Mouse (Mus musculus): ENCODE results near the gene Mmachc. TPM values are rescaled to one million over a fixed set of nuclear protein-coding genes. Genes with fewer than 3 reads are reported as not detected.
"Not testable (repeated sequence)": the region's sequence is repeated elsewhere in the genome, so short reads cannot be mapped to it uniquely, and the experiment has no call there.

The Mmachc gene
- polyA plus RNA-seq, 1 experiment: 12.5 TPM

- TF ChIP-seq CEBPB (IDR thresholded peaks at IDR 0.05; ENCODE audit: low read depth) (no peak), FOSL1 (IDR thresholded peaks at IDR 0.05; ENCODE audit: insufficient read depth, low read length, poor library complexity, severe bottlenecking) (no peak), MAX (IDR thresholded peaks at IDR 0.05) (no peak), MYOD1 (IDR thresholded peaks at IDR 0.05; ENCODE audit: control insufficient read depth, insufficient read length, low read depth) (no peak), MYOG (IDR thresholded peaks at IDR 0.05; ENCODE audit: control insufficient read depth, extremely low read depth, insufficient read length) (no peak), USF1 (IDR thresholded peaks at IDR 0.05; ENCODE audit: low read depth) (no peak), CTCF (IDR thresholded peaks at IDR 0.05; ENCODE audit: control insufficient read depth, insufficient read depth, insufficient read length) (no peak)
- H3K27me3 ChIP-seq (ENCODE audit: control insufficient read depth, insufficient read depth, insufficient read length): no peaks in the 10 kb centered on the region
- peaks cover 74% of the 10 kb centered on the region for H3K79me3 ChIP-seq (ENCODE audit: low read depth)
- no peak overlapping the region for H3K4me3 ChIP-seq (ENCODE audit: insufficient read depth, poor library complexity, severe bottlenecking)
- peaks cover 88% of the 10 kb centered on the region for H3K79me2 ChIP-seq (ENCODE audit: control insufficient read depth, insufficient read depth)
- H3K36me3 ChIP-seq (ENCODE audit: control insufficient read depth, insufficient read depth): peaks cover 78% of the 10 kb centered on the region
- no peak overlapping the region for H3ac ChIP-seq (ENCODE audit: control insufficient read depth, insufficient read length, low read depth)
Measured at GRCm38 (mm10) chr4:116689309-116689876, 18.8 kb downstream of the Mmachc start.

DNA sequence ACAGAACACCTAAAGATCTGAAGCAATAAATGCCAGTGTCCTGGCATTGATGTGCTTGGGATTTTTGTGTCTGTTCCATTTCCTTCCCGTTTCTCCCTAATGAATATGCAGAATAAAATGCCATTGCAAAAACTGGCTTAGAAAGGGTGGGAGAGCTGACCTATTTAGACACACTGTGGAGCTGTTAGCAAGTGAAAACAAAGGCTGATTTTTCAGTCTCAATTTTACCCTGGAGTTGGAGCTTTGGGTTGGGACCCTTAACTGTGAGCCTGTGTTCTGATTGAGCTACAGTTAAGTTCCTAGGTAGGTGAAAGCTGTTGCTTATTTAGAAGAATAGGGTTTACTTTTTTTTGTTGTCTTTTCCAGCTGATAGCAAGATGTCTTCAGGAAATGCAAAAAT, 21.2 kb downstream of the Mmachc start:
- Histone ChIP-seq H3K27me3 (ENCODE audit: control insufficient read depth, insufficient read depth, insufficient read length) (no peaks in the 10 kb centered on the region), H3ac (ENCODE audit: control insufficient read depth, insufficient read length, low read depth) (no peak overlapping the region), H3K79me3 (ENCODE audit: low read depth) (peaks cover 61% of the 10 kb centered on the region), H3K4me3 (ENCODE audit: insufficient read depth, poor library complexity, severe bottlenecking) (peak overlapping the region; percentile 83), H3K79me2 (ENCODE audit: control insufficient read depth, insufficient read depth) (peaks cover 67% of the 10 kb centered on the region), H3K36me3 (ENCODE audit: control insufficient read depth, insufficient read depth) (peaks cover 55% of the 10 kb centered on the region)
- no peak for TF ChIP-seq USF1 (IDR thresholded peaks at IDR 0.05; ENCODE audit: low read depth)
- no peak for TF ChIP-seq FOSL1 (IDR thresholded peaks at IDR 0.05; ENCODE audit: insufficient read depth, low read length, poor library complexity, severe bottlenecking)
- TF ChIP-seq MYOG (IDR thresholded peaks at IDR 0.05; ENCODE audit: control insufficient read depth, extremely low read depth, insufficient read length): no peak
- TF ChIP-seq MAX (IDR thresholded peaks at IDR 0.05): no peak
- no peak for TF ChIP-seq CTCF (IDR thresholded peaks at IDR 0.05; ENCODE audit: control insufficient read depth, insufficient read depth, insufficient read length)
- no peak for TF ChIP-seq MYOD1 (IDR thresholded peaks at IDR 0.05; ENCODE audit: control insufficient read depth, insufficient read length, low read depth)
- no peak for TF ChIP-seq CEBPB (IDR thresholded peaks at IDR 0.05; ENCODE audit: low read depth)

DNA sequence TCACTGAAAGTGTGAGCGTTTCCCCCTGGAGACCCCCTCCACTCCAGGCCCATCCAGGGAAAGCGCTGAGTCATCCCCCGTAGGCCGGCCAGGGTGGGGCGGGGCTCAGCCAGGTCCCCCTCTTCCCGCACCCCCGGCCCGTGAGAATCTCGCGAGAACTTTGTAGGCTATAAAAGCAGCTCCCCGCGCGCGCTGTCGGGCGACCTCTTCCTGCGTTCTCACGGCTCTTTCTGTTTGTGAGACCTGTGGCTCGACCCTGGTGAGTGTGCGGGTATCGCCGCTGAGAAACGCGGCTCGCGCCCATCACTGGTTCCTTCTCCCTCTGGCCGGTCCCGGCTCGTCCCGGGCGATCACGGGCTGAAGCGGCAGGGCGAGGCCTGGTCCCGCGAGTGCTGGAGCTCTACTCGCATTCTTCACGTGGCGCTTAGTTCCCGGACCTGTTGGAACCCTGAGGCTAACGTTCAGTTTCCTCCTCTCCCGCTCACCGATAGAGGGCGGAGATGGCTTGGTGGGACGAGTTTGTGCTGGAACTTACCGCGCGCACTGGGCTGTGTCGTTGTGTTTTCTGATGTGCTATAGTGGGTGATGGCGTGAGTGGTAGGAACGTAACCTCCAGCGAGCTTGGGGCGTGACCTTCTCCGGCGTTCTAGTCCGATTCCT, 22.7 kb downstream of the Mmachc start, which contains the start of gene Prdx1:
Gene Prdx1, plus strand, starts transcription at position 143 of the 660 bp plus-strand sequence.
- TF ChIP-seq USF1 (IDR thresholded peaks at IDR 0.05; ENCODE audit: low read depth): peak; percentile 28
- TF ChIP-seq FOSL1 (IDR thresholded peaks at IDR 0.05; ENCODE audit: insufficient read depth, low read length, poor library complexity, severe bottlenecking): no peak
- TF ChIP-seq MYOG (IDR thresholded peaks at IDR 0.05; ENCODE audit: control insufficient read depth, extremely low read depth, insufficient read length): no peak
- TF ChIP-seq CEBPB (IDR thresholded peaks at IDR 0.05; ENCODE audit: low read depth): no peak
- peak; percentile 39 for TF ChIP-seq CTCF (IDR thresholded peaks at IDR 0.05; ENCODE audit: control insufficient read depth, insufficient read depth, insufficient read length)
- TF ChIP-seq MAX (IDR thresholded peaks at IDR 0.05): peak; percentile 53
- TF ChIP-seq MYOD1 (IDR thresholded peaks at IDR 0.05; ENCODE audit: control insufficient read depth, insufficient read length, low read depth): no peak
- peak within 1 kb of the TSS; percentile 83 for H3K4me3 ChIP-seq (ENCODE audit: insufficient read depth, poor library complexity, severe bottlenecking)
- peaks cover 52% of the 10 kb centered on the region for H3K79me2 ChIP-seq (ENCODE audit: control insufficient read depth, insufficient read depth)
- H3ac ChIP-seq (ENCODE audit: control insufficient read depth, insufficient read length, low read depth): peak within 1 kb of the TSS; percentile 91
- peaks cover 48% of the 10 kb centered on the region for H3K79me3 ChIP-seq (ENCODE audit: low read depth)
- H3K27me3 ChIP-seq (ENCODE audit: control insufficient read depth, insufficient read depth, insufficient read length): no peaks in the 10 kb centered on the region
- peaks cover 40% of the 10 kb centered on the region for H3K36me3 ChIP-seq (ENCODE audit: control insufficient read depth, insufficient read depth)

- peaks cover 31% of the 10 kb centered on the region for H3K36me3 ChIP-seq (ENCODE audit: control insufficient read depth, insufficient read depth)
- H3K27me3 ChIP-seq (ENCODE audit: control insufficient read depth, insufficient read depth, insufficient read length): no peaks in the 10 kb centered on the region
- no peak overlapping the region for H3ac ChIP-seq (ENCODE audit: control insufficient read depth, insufficient read length, low read depth)
- no peak for TF ChIP-seq CEBPB (IDR thresholded peaks at IDR 0.05; ENCODE audit: low read depth)
- TF ChIP-seq MAX (IDR thresholded peaks at IDR 0.05): no peak
- TF ChIP-seq USF1 (IDR thresholded peaks at IDR 0.05; ENCODE audit: low read depth): no peak
- TF ChIP-seq CTCF (IDR thresholded peaks at IDR 0.05; ENCODE audit: control insufficient read depth, insufficient read depth, insufficient read length): no peak
- no peak for TF ChIP-seq MYOG (IDR thresholded peaks at IDR 0.05; ENCODE audit: control insufficient read depth, extremely low read depth, insufficient read length)
- no peak for TF ChIP-seq FOSL1 (IDR thresholded peaks at IDR 0.05; ENCODE audit: insufficient read depth, low read length, poor library complexity, severe bottlenecking)
- no peak for TF ChIP-seq MYOD1 (IDR thresholded peaks at IDR 0.05; ENCODE audit: control insufficient read depth, insufficient read length, low read depth)
- H3K79me3 ChIP-seq (ENCODE audit: low read depth): peaks cover 39% of the 10 kb centered on the region
- H3K79me2 ChIP-seq (ENCODE audit: control insufficient read depth, insufficient read depth): peaks cover 43% of the 10 kb centered on the region
- H3K4me3 ChIP-seq (ENCODE audit: insufficient read depth, poor library complexity, severe bottlenecking): no peak overlapping the region
Measured at GRCm38 (mm10) chr4:116684665-116685064, 23.5 kb downstream of the Mmachc start.

DNA sequence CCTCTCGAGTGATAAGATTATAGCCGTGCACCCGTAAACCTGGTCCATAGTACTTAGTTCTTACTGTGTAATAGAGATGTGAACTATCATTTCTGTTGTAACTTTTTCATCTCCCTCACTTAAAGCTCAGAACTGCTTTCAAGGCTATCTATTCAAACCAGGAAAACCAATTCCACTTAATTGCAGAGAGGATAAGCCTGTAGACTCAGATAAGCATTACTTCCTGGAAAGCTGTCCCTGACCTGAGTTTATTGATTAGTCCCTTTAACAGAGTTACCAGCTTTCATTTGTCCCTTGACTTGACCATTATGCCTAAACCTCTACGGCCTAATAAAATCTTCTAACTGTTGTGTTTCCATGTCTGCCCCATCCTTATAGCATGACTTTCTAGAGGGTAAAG, 24.2 kb downstream of the Mmachc start:
- no peak overlapping the region for H3K4me3 ChIP-seq (ENCODE audit: insufficient read depth, poor library complexity, severe bottlenecking)
- no peaks in the 10 kb centered on the region for H3K27me3 ChIP-seq (ENCODE audit: control insufficient read depth, insufficient read depth, insufficient read length)
- peaks cover 32% of the 10 kb centered on the region for H3K79me3 ChIP-seq (ENCODE audit: low read depth)
- TF ChIP-seq MYOG (IDR thresholded peaks at IDR 0.05; ENCODE audit: control insufficient read depth, extremely low read depth, insufficient read length) (no peak), CEBPB (IDR thresholded peaks at IDR 0.05; ENCODE audit: low read depth) (no peak), FOSL1 (IDR thresholded peaks at IDR 0.05; ENCODE audit: insufficient read depth, low read length, poor library complexity, severe bottlenecking) (no peak), USF1 (IDR thresholded peaks at IDR 0.05; ENCODE audit: low read depth) (no peak), MYOD1 (IDR thresholded peaks at IDR 0.05; ENCODE audit: control insufficient read depth, insufficient read length, low read depth) (no peak), MAX (IDR thresholded peaks at IDR 0.05) (no peak), CTCF (IDR thresholded peaks at IDR 0.05; ENCODE audit: control insufficient read depth, insufficient read depth, insufficient read length) (no peak)
- H3K36me3 ChIP-seq (ENCODE audit: control insufficient read depth, insufficient read depth): peaks cover 24% of the 10 kb centered on the region
- peaks cover 36% of the 10 kb centered on the region for H3K79me2 ChIP-seq (ENCODE audit: control insufficient read depth, insufficient read depth)
- no peak overlapping the region for H3ac ChIP-seq (ENCODE audit: control insufficient read depth, insufficient read length, low read depth)

- H3ac ChIP-seq (ENCODE audit: control insufficient read depth, insufficient read length, low read depth); H3K36me3 ChIP-seq (ENCODE audit: control insufficient read depth, insufficient read depth); H3K79me3 ChIP-seq (ENCODE audit: low read depth); H3K79me2 ChIP-seq (ENCODE audit: control insufficient read depth, insufficient read depth); H3K27me3 ChIP-seq (ENCODE audit: control insufficient read depth, insufficient read depth, insufficient read length); H3K4me3 ChIP-seq (ENCODE audit: insufficient read depth, poor library complexity, severe bottlenecking): not testable (repeated sequence)
Measured at GRCm38 (mm10) chr4:116680521-116680920, 27.7 kb downstream of the Mmachc start.

All from C2C12 (cell line).